Mouse (Mus musculus) stomach, postnatal 0 days (tissue): ENCODE data around the gene Dlgap5. TPM values are rescaled to one million over a fixed set of nuclear protein-coding genes. Genes with fewer than 3 reads are reported as not detected.

Experiments used
- ATAC-seq: fragments of 200-750 bp; cut with Nextera tagmentation; 2 replicates; pipeline ENCODE4 v1.8.0; 2017; ENCODE audit not compliant: low FRiP score, low TSS enrichment
- DNase-seq: peaks from one replicate; pipeline ENCODE4 v3.0.0-alpha.2; 2016; ENCODE audit warnings: low spot score
- H3K27ac ChIP-seq: fragments of 300-500 bp; sonication (generic); replicated peaks from 2 replicates; pipeline ENCODE4 v1.5.1; 2014; ENCODE audit warnings: mild to moderate bottlenecking, control low read depth
- H3K27me3 ChIP-seq: fragments of 300-500 bp; sonication (generic); 2 replicates; pipeline ENCODE4 v1.6.1; 2014; ENCODE audit warnings: low read length; ENCODE audit not compliant: control insufficient read depth, insufficient read depth
- H3K36me3 ChIP-seq: fragments of 300-500 bp; sonication (generic); 2 replicates; pipeline ENCODE4 v1.6.1; 2014; ENCODE audit warnings: low read length, mixed read lengths; ENCODE audit not compliant: control insufficient read depth, insufficient read depth
- H3K4me1 ChIP-seq: fragments of 300-500 bp; sonication (generic); replicated peaks from 2 replicates; pipeline ENCODE4 v1.6.1; 2014; ENCODE audit warnings: antibody characterized with exemption; ENCODE audit not compliant: control insufficient read depth, insufficient read depth
- H3K4me2 ChIP-seq: fragments of 300-500 bp; sonication (generic); replicated peaks from 2 replicates; pipeline ENCODE4 v1.6.1; 2014; ENCODE audit warnings: low read depth, mild to moderate bottlenecking, control low read depth, moderate library complexity
- H3K4me3 ChIP-seq: fragments of 300-500 bp; sonication (generic); 2 replicates; pipeline ENCODE4 v1.5.1; 2014; ENCODE audit warnings: low read depth, low read length, control low read depth
- H3K9ac ChIP-seq: fragments of 300-500 bp; sonication (generic); 2 replicates; pipeline ENCODE4 v1.6.1; 2014; ENCODE audit warnings: mild to moderate bottlenecking, low read length, control low read depth, mixed read lengths
- H3K9me3 ChIP-seq: fragments of 300-500 bp; sonication (generic); 2 replicates; pipeline ENCODE4 v1.6.1; 2016; ENCODE audit warnings: low read length; ENCODE audit not compliant: control insufficient read depth
- CTCF ChIP-seq: IDR thresholded peaks from 2 replicates; pipeline ENCODE4 v1.5.1; 2016; ENCODE audit warnings: antibody characterized with exemption, low read depth, mild to moderate bottlenecking, moderate library complexity
- EP300 ChIP-seq: optimal IDR thresholded peaks from 2 replicates; pipeline ENCODE3; 2016; ENCODE audit warnings: antibody characterized with exemption
- WGBS: fragments of 180-500 bp; shearing (Covaris S2); extraction: QIAGEN DNeasy Blood & Tissue Kit; methylation state at CpG from one replicate; pipeline ENCODE4 v1.1.7; 2014; 5-methylcytosine and 5-hydroxymethylcytosine counted together
- polyA plus RNA-seq: library from polyadenylated mRNA; unstranded; fragments of >200 nt; fragmentation: Nextera tagmentation; extraction: Ambion mirVana; gene quantifications from 2 replicates; pipeline ENCODE4 v1.2.1, GENCODE M21; 2015

Gene Dlgap5
- polyA plus RNA-seq: 5.9 and 7.4 TPM in 2 replicates

DNA sequence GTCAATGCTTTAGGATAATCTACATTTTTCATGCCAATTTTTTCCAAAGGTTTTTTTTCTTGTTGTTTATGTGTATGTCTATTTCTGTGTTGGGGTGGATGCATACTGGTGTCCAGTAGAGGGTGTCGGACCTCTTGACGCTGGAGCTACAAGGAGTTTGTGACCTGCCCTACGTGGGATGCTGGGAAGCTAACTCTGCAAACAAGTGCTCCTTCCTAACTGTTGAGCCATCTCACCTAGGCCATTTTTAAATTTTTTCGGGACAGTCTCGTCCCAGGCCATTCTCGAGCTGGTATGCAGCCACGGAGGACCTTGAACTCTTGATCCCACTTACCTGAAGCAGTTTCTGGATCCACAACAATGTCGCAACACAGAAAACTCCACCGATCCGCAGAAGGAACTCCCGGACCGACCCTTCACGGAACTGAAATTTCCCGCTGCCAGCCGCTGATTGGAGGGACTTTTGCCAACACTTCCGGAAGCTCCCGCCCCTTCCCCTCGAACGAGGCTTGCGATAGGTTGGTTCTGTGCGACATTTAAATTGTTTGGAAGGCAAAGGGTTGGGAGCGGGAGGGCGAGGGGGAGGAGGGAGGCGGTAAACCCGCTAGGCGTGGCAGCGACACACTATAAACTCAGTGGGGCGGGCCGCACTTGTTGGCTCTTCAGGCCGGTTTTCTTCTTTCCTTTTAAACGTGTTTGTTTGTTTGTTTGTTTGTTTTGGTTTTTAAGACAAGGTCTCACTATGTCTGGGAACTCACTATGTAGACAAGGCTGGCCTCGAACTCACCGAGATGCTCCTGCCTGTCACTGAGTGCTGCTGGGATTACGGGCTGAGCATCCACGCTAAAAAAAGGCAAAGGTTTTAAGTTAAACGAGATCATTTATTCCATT, at the start of gene Dlgap5:
Gene Dlgap5 (minus strand): TSS at position 633 of the 891 bp plus-strand sequence.
- Histone ChIP-seq H3K9me3 (no peaks in the 10 kb centered on the region), H3K27ac (no peak within 1 kb of the TSS), H3K9ac (peak within 1 kb of the TSS; percentile 39), H3K4me1 (no peaks in the 10 kb centered on the region), H3K27me3 (no peaks in the 10 kb centered on the region), H3K4me3 (peak within 1 kb of the TSS; percentile 44), H3K4me2 (peak within 1 kb of the TSS; percentile 49), H3K36me3 (no peaks in the 10 kb centered on the region)
- ATAC-seq (peak; percentile 97), DNase-seq (peak; percentile 94)
- 2% methylated on average over 36 of the region's 36 CpGs for WGBS
- no peak for TF ChIP-seq EP300
- TF ChIP-seq CTCF: peak; percentile 29; the same call in 1 of the 2 replicates

DNA sequence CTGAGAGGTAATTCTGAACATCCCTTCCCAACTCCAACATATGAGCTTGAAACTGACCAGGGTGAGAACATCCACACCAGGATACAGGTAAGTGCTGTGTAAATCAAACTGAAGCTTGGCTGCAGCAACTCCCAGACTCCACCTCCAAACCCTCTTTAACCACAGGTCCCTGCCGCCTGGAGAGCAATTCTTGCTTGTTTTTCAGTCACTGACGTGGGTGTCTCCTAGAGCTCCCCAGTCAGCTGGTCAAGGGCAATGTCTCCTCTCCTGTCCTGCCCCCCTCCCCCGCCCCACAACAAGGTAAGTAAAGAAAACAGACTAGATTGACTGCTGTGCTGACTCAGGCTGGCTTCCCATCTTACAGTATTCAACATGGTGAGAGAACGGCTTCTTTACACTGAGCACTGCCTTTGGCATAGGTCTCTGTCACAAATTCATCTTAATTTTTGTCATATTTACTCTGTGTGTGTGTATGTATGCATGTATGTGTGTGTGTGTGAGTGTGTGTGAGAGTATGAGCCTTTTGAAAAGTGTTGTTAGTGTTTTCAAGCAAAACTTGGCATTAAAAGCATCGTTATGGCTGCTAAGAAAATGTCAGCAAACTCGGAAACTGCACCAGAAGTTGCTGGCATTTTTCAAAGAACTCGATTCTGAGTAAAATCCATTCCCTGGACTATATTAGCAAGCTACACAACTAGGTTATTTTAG, 47.4 kb upstream of the Dlgap5 start:
- WGBS: 37% methylated on average over 7 of the region's 7 CpGs
- no peak for ATAC-seq

DNA sequence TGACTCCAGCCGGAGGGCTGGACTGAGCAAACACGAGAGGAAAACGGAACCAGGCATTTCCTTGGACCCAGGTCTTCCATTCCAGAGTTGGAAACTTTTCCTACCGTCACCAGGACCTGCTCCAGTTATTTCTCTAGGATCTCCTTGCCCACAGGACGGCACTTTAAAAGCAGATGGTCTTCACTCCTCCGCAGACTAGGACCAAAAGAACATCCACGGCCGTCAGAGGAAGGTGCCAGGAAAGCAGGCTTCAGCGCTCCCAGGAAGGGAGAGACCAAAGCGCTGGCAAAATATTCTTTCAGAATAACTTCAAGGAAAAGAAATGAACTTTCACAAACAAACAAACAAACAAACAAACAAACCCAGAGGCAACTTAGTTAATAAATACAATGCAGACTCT, 46.2 kb upstream of the Dlgap5 start:
- 72% methylated on average over 10 of the region's 10 CpGs for WGBS
- TF ChIP-seq CTCF (no peak), EP300 (no peak)
- Histone ChIP-seq H3K9me3 (no peaks in the 10 kb centered on the region), H3K27ac (no peak overlapping the region), H3K36me3 (no peaks in the 10 kb centered on the region), H3K9ac (no peak overlapping the region), H3K4me2 (no peak overlapping the region), H3K27me3 (no peaks in the 10 kb centered on the region), H3K4me1 (no peaks in the 10 kb centered on the region), H3K4me3 (no peak overlapping the region)
- DNase-seq (no peak), ATAC-seq (no peak)

More for the DNA sequence above, 47.4 kb upstream of the Dlgap5 start:
- Histone ChIP-seq H3K36me3 (no peaks in the 10 kb centered on the region), H3K9ac (no peak overlapping the region), H3K9me3 (no peaks in the 10 kb centered on the region), H3K4me1 (no peaks in the 10 kb centered on the region), H3K4me3 (no peak overlapping the region), H3K27ac (no peak overlapping the region), H3K27me3 (no peaks in the 10 kb centered on the region), H3K4me2 (no peak overlapping the region)
- no peak for DNase-seq
- TF ChIP-seq EP300 (no peak), CTCF (no peak)

DNA sequence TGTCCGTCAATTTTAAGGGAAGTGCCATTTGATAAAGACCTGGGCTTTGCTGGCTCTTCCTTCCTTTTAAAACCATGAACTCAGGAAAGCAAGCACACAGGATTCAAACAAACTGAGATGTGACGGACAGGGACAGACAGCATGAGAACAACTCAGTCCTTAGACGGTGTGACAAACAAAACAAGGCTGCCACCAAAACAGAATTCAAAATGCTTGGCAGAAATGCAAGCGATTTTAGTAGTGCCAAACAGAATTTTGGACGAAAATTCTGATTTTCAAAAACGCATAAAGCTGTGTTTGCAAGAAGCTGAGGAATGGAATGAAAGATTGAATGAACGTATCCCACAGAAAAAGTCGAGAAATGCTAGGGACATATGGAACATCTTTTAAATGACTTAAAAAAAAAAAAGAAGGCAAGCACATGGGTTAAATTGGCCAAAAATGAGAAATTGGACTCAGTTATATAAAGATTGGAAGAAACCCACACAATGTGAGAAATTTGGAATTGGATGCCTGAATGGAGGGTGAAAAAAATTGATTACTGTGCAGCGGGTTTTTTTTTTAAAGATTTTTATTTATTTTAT, 44.8 kb upstream of the Dlgap5 start:
- 66% methylated on average over 9 of the region's 9 CpGs for WGBS
- no peak for TF ChIP-seq CTCF
- TF ChIP-seq EP300: no peak
- Histone ChIP-seq H3K36me3 (no peaks in the 10 kb centered on the region), H3K9me3 (no peaks in the 10 kb centered on the region), H3K4me1 (no peaks in the 10 kb centered on the region), H3K27ac (no peak overlapping the region), H3K27me3 (no peaks in the 10 kb centered on the region), H3K4me3 (no peak overlapping the region), H3K4me2 (no peak overlapping the region), H3K9ac (no peak overlapping the region)
- ATAC-seq (no peak), DNase-seq (no peak)

DNA sequence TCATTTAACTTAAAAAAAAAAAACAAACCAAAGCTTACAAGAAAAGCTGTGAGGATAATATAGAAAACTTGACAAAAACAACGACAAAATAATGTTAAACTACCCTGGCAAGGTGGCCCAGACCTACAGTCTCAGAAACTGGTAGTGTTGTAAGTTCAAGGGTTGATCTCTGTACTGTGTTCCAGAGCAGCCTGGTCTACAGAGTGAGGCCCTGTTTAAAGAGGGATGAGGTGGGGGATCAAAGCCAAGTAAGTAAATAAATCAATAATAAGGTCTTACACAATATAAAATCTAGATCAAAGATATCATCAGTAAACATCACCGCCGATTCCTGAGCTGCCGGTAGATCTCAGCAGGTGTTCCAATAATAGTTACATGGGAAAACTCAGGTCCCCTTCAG, 44.2 kb upstream of the Dlgap5 start:
- Histone ChIP-seq H3K9me3 (no peaks in the 10 kb centered on the region), H3K27me3 (no peaks in the 10 kb centered on the region), H3K36me3 (no peaks in the 10 kb centered on the region), H3K9ac (no peak overlapping the region), H3K4me1 (no peaks in the 10 kb centered on the region), H3K4me2 (no peak overlapping the region), H3K27ac (no peak overlapping the region), H3K4me3 (no peak overlapping the region)
- TF ChIP-seq CTCF: no peak
- TF ChIP-seq EP300: no peak
- 52% methylated on average over 4 of the region's 4 CpGs for WGBS
- DNase-seq (no peak), ATAC-seq (no peak)
